Mouse (Mus musculus) stomach, embryonic 16.5 days (tissue): ENCODE measurements at regions not wholly inside any gene's neighbourhood (a gene's known extent, or its start where the extent isn't known, plus 50 kb on each side); places are given as distances from the start of the nearest gene placed in this dataset.

Source experiments
- ATAC-seq: fragments of 200-750 bp; cut with Nextera tagmentation; 2 replicates; pipeline ENCODE4 v1.8.0; 2017; ENCODE audit warnings: moderate number of reproducible peaks, moderate TSS enrichment; ENCODE audit not compliant: insufficient read depth, low FRiP score
- H3K27ac ChIP-seq: fragments of 300-500 bp; sonication (generic); 2 replicates; pipeline ENCODE4 v1.5.1; 2014; ENCODE audit warnings: low read length
- H3K27me3 ChIP-seq: fragments of 300-500 bp; sonication (generic); 2 replicates; pipeline ENCODE4 v1.6.1; 2014; ENCODE audit warnings: low read length, control low read depth, mixed read lengths; ENCODE audit not compliant: control insufficient read depth, insufficient read depth
- H3K36me3 ChIP-seq: fragments of 300-500 bp; sonication (generic); 2 replicates; pipeline ENCODE4 v1.6.1; 2014; ENCODE audit warnings: low read length; ENCODE audit not compliant: control insufficient read depth, insufficient read depth
- H3K4me1 ChIP-seq: fragments of 300-500 bp; sonication (generic); 2 replicates; pipeline ENCODE4 v1.6.1; 2014; ENCODE audit warnings: low read length, control low read depth, mixed read lengths; ENCODE audit not compliant: control insufficient read depth, insufficient read depth
- H3K4me2 ChIP-seq: fragments of 300-500 bp; sonication (generic); 2 replicates; pipeline ENCODE4 v1.6.1; 2014; ENCODE audit warnings: low read depth, low read length, mixed read lengths
- H3K4me3 ChIP-seq: fragments of 300-500 bp; sonication (generic); replicated peaks from 2 replicates; pipeline ENCODE4 v1.5.1; 2014; ENCODE audit warnings: mild to moderate bottlenecking, low read length
- H3K9ac ChIP-seq: fragments of 300-500 bp; sonication (generic); 2 replicates; pipeline ENCODE4 v1.6.1; 2014; ENCODE audit warnings: low read length
- H3K9me3 ChIP-seq: fragments of 300-500 bp; sonication (generic); replicated peaks from 2 replicates; pipeline ENCODE4 v1.6.1; 2016; ENCODE audit warnings: low read length, control low read depth; ENCODE audit not compliant: control insufficient read depth
- WGBS: fragments of 180-500 bp; shearing (Covaris S2); extraction: QIAGEN DNeasy Blood & Tissue Kit; methylation state at CpG from one replicate; pipeline ENCODE4 v1.1.7; 2014; 5-methylcytosine and 5-hydroxymethylcytosine counted together

- H3K36me3 ChIP-seq = no peaks in the 10 kb centered on the region
- no peaks in the 10 kb centered on the region for H3K27me3 ChIP-seq
- no peak for ATAC-seq
- H3K4me1 ChIP-seq = no peaks in the 10 kb centered on the region
- no peak overlapping the region for H3K4me3 ChIP-seq
- no peak overlapping the region for H3K27ac ChIP-seq
- WGBS = 59% methylated on average over 2 of the region's 2 CpGs
- H3K4me2 ChIP-seq = no peak overlapping the region
- H3K9me3 ChIP-seq = no peaks in the 10 kb centered on the region
- no peak overlapping the region for H3K9ac ChIP-seq
Observed at GRCm38 (mm10) chr13:16211482-16211881, 199.8 kb downstream of the Inhba start.

- H3K36me3 ChIP-seq = no peaks in the 10 kb centered on the region
- H3K4me3 ChIP-seq = no peak overlapping the region
- no peak overlapping the region for H3K9ac ChIP-seq
- ATAC-seq = no peak
- H3K9me3 ChIP-seq = no peaks in the 10 kb centered on the region
- no peak overlapping the region for H3K27ac ChIP-seq
- no peaks in the 10 kb centered on the region for H3K27me3 ChIP-seq
- no peak overlapping the region for H3K4me2 ChIP-seq
- H3K4me1 ChIP-seq = no peaks in the 10 kb centered on the region
Observed at GRCm38 (mm10) chr13:16219877-16220276, 208.2 kb downstream of the Inhba start.

DNA sequence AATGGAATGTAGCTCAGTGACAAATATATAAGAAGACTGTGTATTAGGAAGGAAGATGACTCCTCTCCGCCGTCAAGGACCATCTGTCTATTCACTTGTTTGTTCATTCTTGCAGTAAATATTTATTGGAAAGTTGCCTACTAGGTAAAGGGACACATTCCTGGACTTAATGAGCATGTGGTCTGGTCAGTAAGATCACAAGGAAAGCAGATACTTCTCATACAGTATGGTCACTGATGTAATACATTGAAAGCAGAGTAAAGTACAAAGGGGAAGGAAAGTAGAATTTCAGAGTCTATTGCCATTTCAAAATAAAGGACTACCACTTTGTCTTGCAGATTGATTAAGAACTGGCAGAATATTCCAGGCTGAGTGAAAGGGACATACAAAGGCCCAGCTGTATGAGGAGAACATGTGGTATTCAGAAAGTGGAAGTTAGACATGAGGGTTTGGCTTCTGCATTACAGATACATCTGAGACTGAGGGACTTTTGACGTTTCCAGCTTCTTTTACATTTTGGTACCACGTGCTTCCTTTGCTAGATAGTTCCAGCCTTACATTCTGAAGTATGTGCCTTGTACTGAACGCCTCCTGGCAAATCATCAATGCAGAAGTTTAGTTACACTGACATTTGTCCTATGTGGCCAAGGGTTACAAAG lies 211.4 kb downstream of the Inhba start:
- no peak for ATAC-seq
- Histone ChIP-seq H3K4me2 (no peak overlapping the region), H3K36me3 (no peaks in the 10 kb centered on the region), H3K4me3 (no peak overlapping the region), H3K9me3 (no peaks in the 10 kb centered on the region), H3K9ac (no peak overlapping the region), H3K27ac (no peak overlapping the region), H3K27me3 (no peaks in the 10 kb centered on the region), H3K4me1 (no peaks in the 10 kb centered on the region)
- 64% methylated on average over 5 of the region's 5 CpGs for WGBS

GRCm38 (mm10) chr13:16261145-16261544 lies 249.5 kb downstream of the Inhba start:
- no peak overlapping the region for H3K27ac ChIP-seq
- no peaks in the 10 kb centered on the region for H3K27me3 ChIP-seq
- H3K36me3 ChIP-seq = no peaks in the 10 kb centered on the region
- no peaks in the 10 kb centered on the region for H3K4me1 ChIP-seq
- H3K9ac ChIP-seq = no peak overlapping the region
- WGBS = 68% methylated on average over 3 of the region's 3 CpGs
- H3K9me3 ChIP-seq = no peaks in the 10 kb centered on the region
- H3K4me3 ChIP-seq = no peak overlapping the region
- ATAC-seq = no peak
- no peak overlapping the region for H3K4me2 ChIP-seq

DNA sequence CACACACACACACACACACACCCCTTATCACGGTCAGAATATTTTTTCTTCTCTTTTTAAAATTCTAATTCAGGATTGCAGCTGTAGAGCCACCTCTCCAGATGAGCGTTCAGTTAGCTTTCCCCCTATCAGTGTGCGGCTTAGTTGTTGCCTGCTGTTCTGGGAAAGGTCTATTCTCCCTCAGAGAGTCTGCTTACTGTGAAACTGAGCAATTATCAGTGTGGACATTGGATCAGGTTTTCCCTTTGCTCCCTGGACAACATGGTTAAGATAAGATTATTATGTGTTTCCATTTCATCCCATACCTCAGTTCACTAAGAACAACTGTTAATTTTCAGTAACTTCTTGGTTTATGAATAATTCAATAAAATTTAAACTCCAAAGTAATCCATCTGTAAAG lies 268.3 kb downstream of the Inhba start:
- ATAC-seq = no peak
- Histone ChIP-seq H3K9ac (no peak overlapping the region), H3K27me3 (no peaks in the 10 kb centered on the region), H3K9me3 (no peaks in the 10 kb centered on the region), H3K4me2 (no peak overlapping the region), H3K4me1 (no peaks in the 10 kb centered on the region), H3K36me3 (no peaks in the 10 kb centered on the region), H3K27ac (no peak overlapping the region), H3K4me3 (no peak overlapping the region)
- 63% methylated on average over 3 of the region's 3 CpGs for WGBS

DNA sequence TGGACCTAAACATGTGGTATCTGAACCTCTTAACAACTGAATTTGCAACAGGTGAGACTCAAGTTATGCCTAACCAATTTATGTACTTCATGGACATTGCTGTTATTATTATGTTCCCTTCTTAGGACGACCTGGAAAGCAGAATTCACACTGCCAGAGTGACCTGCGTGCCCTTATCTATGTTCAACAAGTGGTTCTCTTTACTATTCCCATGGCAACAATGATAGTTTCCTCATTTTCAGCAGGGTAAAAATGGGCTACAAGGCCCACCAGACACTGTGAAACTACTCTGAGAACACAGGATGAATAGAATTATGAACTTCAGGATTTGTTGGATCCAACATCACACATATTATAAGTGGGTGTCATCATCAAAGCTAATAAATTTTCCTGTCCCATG lies 269.1 kb downstream of the Inhba start:
- Histone ChIP-seq H3K4me2 (no peak overlapping the region), H3K36me3 (no peaks in the 10 kb centered on the region), H3K4me3 (no peak overlapping the region), H3K9ac (no peak overlapping the region), H3K27me3 (no peaks in the 10 kb centered on the region), H3K9me3 (no peaks in the 10 kb centered on the region), H3K4me1 (no peaks in the 10 kb centered on the region), H3K27ac (no peak overlapping the region)
- WGBS = 46% methylated on average over 2 of the region's 2 CpGs
- no peak for ATAC-seq

- H3K4me3 ChIP-seq = no peak overlapping the region
- H3K36me3 ChIP-seq = no peaks in the 10 kb centered on the region
- no peak overlapping the region for H3K4me2 ChIP-seq
- ATAC-seq = peak; percentile 92
- no peaks in the 10 kb centered on the region for H3K4me1 ChIP-seq
- H3K27ac ChIP-seq = no peak overlapping the region
- H3K9ac ChIP-seq = no peak overlapping the region
- no peaks in the 10 kb centered on the region for H3K27me3 ChIP-seq
- H3K9me3 ChIP-seq = no peaks in the 10 kb centered on the region
Observed at GRCm38 (mm10) chr13:16281777-16282176, 270.1 kb downstream of the Inhba start.

GRCm38 (mm10) chr13:16282230-16282629 lies 270.6 kb downstream of the Inhba start:
- H3K27me3 ChIP-seq = no peaks in the 10 kb centered on the region
- no peaks in the 10 kb centered on the region for H3K36me3 ChIP-seq
- no peak overlapping the region for H3K4me2 ChIP-seq
- H3K9me3 ChIP-seq = no peaks in the 10 kb centered on the region
- 45% methylated on average over 2 of the region's 2 CpGs for WGBS
- no peaks in the 10 kb centered on the region for H3K4me1 ChIP-seq
- ATAC-seq = no peak
- peak overlapping the region; percentile 67 for H3K27ac ChIP-seq
- no peak overlapping the region for H3K9ac ChIP-seq
- H3K4me3 ChIP-seq = no peak overlapping the region

GRCm38 (mm10) chr13:16283336-16283735 lies 271.7 kb downstream of the Inhba start:
- H3K27ac ChIP-seq = no peak overlapping the region
- ATAC-seq = no peak
- H3K4me1 ChIP-seq = no peaks in the 10 kb centered on the region
- WGBS = 56% methylated on average over 4 of the region's 4 CpGs
- H3K9ac ChIP-seq = no peak overlapping the region
- H3K27me3 ChIP-seq = no peaks in the 10 kb centered on the region
- no peaks in the 10 kb centered on the region for H3K9me3 ChIP-seq
- H3K4me2 ChIP-seq = no peak overlapping the region
- no peak overlapping the region for H3K4me3 ChIP-seq
- H3K36me3 ChIP-seq = no peaks in the 10 kb centered on the region

- Histone ChIP-seq H3K9me3 (no peaks in the 10 kb centered on the region), H3K27ac (no peak overlapping the region), H3K27me3 (no peaks in the 10 kb centered on the region), H3K4me1 (no peaks in the 10 kb centered on the region), H3K4me2 (no peak overlapping the region), H3K9ac (no peak overlapping the region), H3K36me3 (no peaks in the 10 kb centered on the region), H3K4me3 (no peak overlapping the region)
- no peak for ATAC-seq
- 69% methylated on average over 2 of the region's 2 CpGs for WGBS
Observed at GRCm38 (mm10) chr13:16289633-16290032, 278.0 kb downstream of the Inhba start.
